Mouse (Mus musculus) liver, adult 2 months (tissue): ENCODE measurements at regions not wholly inside any gene's neighbourhood (a gene's known extent, or its start where the extent isn't known, plus 50 kb on each side); places are given as distances from the start of the nearest gene placed in this dataset.

Source experiments
- CTCF ChIP-seq: fragments of 200-500 bp; IDR thresholded peaks from 2 replicates; pipeline ENCODE4 v1.5.1; 2011; ENCODE audit warnings: low read depth, low read length, control low read depth
- POLR2A ChIP-seq: fragments of 200-500 bp; IDR thresholded peaks from 2 replicates; pipeline ENCODE4 v1.6.1; 2011; ENCODE audit warnings: low read length, control low read depth; ENCODE audit not compliant: insufficient read depth; ENCODE audit errors: extremely low read depth

GRCm38 (mm10) chr12:65382118-65382791 is 156.9 kb downstream of the Wdr20rt start:
- TF ChIP-seq POLR2A, result no peak
- no peak for TF ChIP-seq CTCF
